ENCODE assay signal across 12 mouse cellular contexts in genomic region chr13:100950348-100951184, GRCm38 (mm10).
DNase-seq lines count a peak whose midpoint lies in the region; ATAC-seq and TF ChIP-seq lines count a peak whose summit lies in the region.
"Had no signal": no experiment of that assay in that cellular context is flagged by ENCODE, and none has a peak within 500 bp of the region (broad histone marks: within the 10 kb centered on the region; RNA-seq: fewer than 3 reads in every experiment).

No protein-coding gene starts in this region.

- H3K9ac ChIP-seq in lung, embryonic 15.5 days, result no peak overlapping the region
- no peak overlapping the region for H3K9ac ChIP-seq in hindbrain, embryonic 14.5 days
- H3K9ac ChIP-seq: midbrain, embryonic 12.5 days had no signal

- no peak overlapping the region for H3K4me3 ChIP-seq in lung, embryonic 15.5 days
- H3K4me3 ChIP-seq in hindbrain, embryonic 14.5 days (replicated peaks; ENCODE audit: low read length), result no peak overlapping the region
- no peak overlapping the region for H3K4me3 ChIP-seq in cerebellum, adult 2 months (replicated peaks; ENCODE audit: insufficient read depth, low read depth, low read length)
- H3K4me3 ChIP-seq: layer of hippocampus, adult 2 months; midbrain, embryonic 12.5 days had no signal

- H3K4me2 ChIP-seq in lung, embryonic 15.5 days, result no peak overlapping the region
- no peak overlapping the region for H3K4me2 ChIP-seq in hindbrain, embryonic 14.5 days (replicated peaks)
- H3K4me2 ChIP-seq: midbrain, embryonic 12.5 days had no signal

- no peak for TF ChIP-seq POLR2A in cerebellum, adult 2 months (IDR thresholded peaks at IDR 0.05; ENCODE audit: borderline replicate concordance, insufficient read depth, low read length)

- no peaks in the 10 kb centered on the region for H3K9me3 ChIP-seq in lung, embryonic 15.5 days
- H3K9me3 ChIP-seq in hindbrain, embryonic 14.5 days (ENCODE audit: control insufficient read depth, low read length), result no peaks in the 10 kb centered on the region
- H3K9me3 ChIP-seq: midbrain, embryonic 12.5 days had no signal

- H3K36me3 ChIP-seq in lung, embryonic 15.5 days, result no peaks in the 10 kb centered on the region
- H3K36me3 ChIP-seq in hindbrain, embryonic 14.5 days (replicated peaks; ENCODE audit: control insufficient read depth, insufficient read depth), result no peaks in the 10 kb centered on the region
- H3K36me3 ChIP-seq: midbrain, embryonic 12.5 days had no signal

- 33% methylated on average over 7 of the region's 7 CpGs for WGBS in lung, embryonic 15.5 days
- WGBS in hindbrain, embryonic 14.5 days, result 30% methylated on average over 7 of the region's 7 CpGs
- 65% methylated on average over 7 of the region's 7 CpGs for WGBS in cerebellum, adult 2 months

- TF ChIP-seq CTCF in cerebellum, adult 2 months (IDR thresholded peaks at IDR 0.05; ENCODE audit: borderline replicate concordance, insufficient read depth, low read depth, low read length), result no peak

- peaks cover 21% of the 10 kb centered on the region for H3K4me1 ChIP-seq in lung, embryonic 15.5 days
- H3K4me1 ChIP-seq in hindbrain, embryonic 14.5 days (replicated peaks; ENCODE audit: control insufficient read depth, insufficient read depth, low read length), result peaks cover 5% of the 10 kb centered on the region
- no peaks in the 10 kb centered on the region for H3K4me1 ChIP-seq in cerebellum, adult 2 months (ENCODE audit: control insufficient read depth, insufficient read depth, low read length)

- ATAC-seq in lung, embryonic 15.5 days (ENCODE audit: borderline replicate concordance, extremely low read depth, low FRiP score, low TSS enrichment), result peak; percentile 72
- ATAC-seq in hindbrain, embryonic 14.5 days (ENCODE audit: low FRiP score), result peak; percentile 74; the same call in 1 of the 2 replicates
- ATAC-seq in megakaryocyte progenitor cell, adult 5-6 weeks (replicated peaks; ENCODE audit: poor library complexity), result peak; percentile 39; the same call in 1 of the 2 replicates

- H3K27ac ChIP-seq in lung, embryonic 15.5 days, result peak overlapping the region; percentile 57
- H3K27ac ChIP-seq in hindbrain, embryonic 14.5 days, result no peak overlapping the region
- no peak overlapping the region for H3K27ac ChIP-seq in cerebellum, adult 2 months (ENCODE audit: insufficient read depth, low read length)
- H3K27ac ChIP-seq: layer of hippocampus, adult 2 months; midbrain, embryonic 12.5 days had no signal

- H3K27me3 ChIP-seq in lung, embryonic 15.5 days, result no peaks in the 10 kb centered on the region
- H3K27me3 ChIP-seq in hindbrain, embryonic 14.5 days (ENCODE audit: control insufficient read depth, insufficient read depth, low read length), result no peaks in the 10 kb centered on the region
- H3K27me3 ChIP-seq in cerebellum, adult 2 months (ENCODE audit: control insufficient read depth, insufficient read depth, low read length), result no peaks in the 10 kb centered on the region
- H3K27me3 ChIP-seq: midbrain, embryonic 12.5 days had no signal

- peak; percentile 9 to 18 for DNase-seq in adrenal gland, postnatal 36 days
- no peak for DNase-seq in adrenal gland, adult 8-10 months
- no peak for DNase-seq in lung, adult 18-20 months
- DNase-seq in hindbrain, embryonic 14.5 days (ENCODE audit: low spot score), result peak; percentile 50
- no peak for DNase-seq in T-cell, adult 2 months (ENCODE audit: low spot score)
- no peak for DNase-seq in cerebellum, adult 2 months
- DNase-seq: cerebellum, postnatal 14 days; right cerebral cortex, postnatal 14 days had no signal

Comparison
In these comparisons a context has a peak if more than half of its experiments do, and no peak if none do; other contexts are left out.
1. DNase-seq: peak in adrenal gland, postnatal 36 days (2 of 2) and hindbrain, embryonic 14.5 days (single experiment); none in adrenal gland, adult 8-10 months (single experiment), lung, adult 18-20 months (0 of 2), T-cell, adult 2 months (single experiment) and cerebellum, adult 2 months (0 of 2).
2. Peak in every context shown above with its lines, with median percentiles within 50 percentile points of each other: ATAC-seq.